Mouse (Mus musculus) midbrain, postnatal 0 days (tissue): ENCODE measurements at regions not wholly inside any gene's neighbourhood (a gene's known extent, or its start where the extent isn't known, plus 50 kb on each side); places are given as distances from the start of the nearest gene placed in this dataset. TPM values are rescaled to one million over a fixed set of nuclear protein-coding genes. Genes with fewer than 3 reads are reported as not detected.

ENCODE experiments used
- ATAC-seq: fragments of 200-750 bp; cut with Nextera tagmentation; 2 replicates; pipeline ENCODE4 v1.8.0; 2017; ENCODE audit warnings: moderate number of reproducible peaks, mild to moderate bottlenecking, moderate TSS enrichment, moderate library complexity; ENCODE audit not compliant: low FRiP score
- DNase-seq: peaks from one replicate; pipeline ENCODE4 v3.0.0-alpha.2; 2015; ENCODE audit warnings: low spot score
- H3K27ac ChIP-seq: fragments of 300-500 bp; sonication (generic); 2 replicates; pipeline ENCODE4 v1.5.1; 2014; ENCODE audit warnings: low read depth, mild to moderate bottlenecking, low read length, mixed read lengths
- H3K27me3 ChIP-seq: fragments of 300-500 bp; sonication (generic); 2 replicates; pipeline ENCODE4 v1.6.1; 2014; ENCODE audit warnings: low read length, control low read depth, mixed read lengths; ENCODE audit not compliant: insufficient read depth
- H3K36me3 ChIP-seq: fragments of 300-500 bp; sonication (generic); 2 replicates; pipeline ENCODE4 v1.6.1; 2014; ENCODE audit warnings: low read length, control low read depth, mixed read lengths; ENCODE audit not compliant: insufficient read depth
- H3K4me1 ChIP-seq: fragments of 300-500 bp; sonication (generic); 2 replicates; pipeline ENCODE4 v1.6.1; 2014; ENCODE audit warnings: mild to moderate bottlenecking, control low read depth, antibody characterized with exemption, low read length, mixed read lengths; ENCODE audit not compliant: insufficient read depth
- H3K4me2 ChIP-seq: fragments of 300-500 bp; sonication (generic); 2 replicates; pipeline ENCODE4 v1.6.1; 2014; ENCODE audit warnings: low read depth, mild to moderate bottlenecking, low read length, mixed read lengths; ENCODE audit not compliant: poor library complexity, severe bottlenecking
- H3K4me3 ChIP-seq: fragments of 300-500 bp; sonication (generic); 2 replicates; pipeline ENCODE4 v1.5.1; 2014; ENCODE audit warnings: low read depth, mild to moderate bottlenecking, low read length, moderate library complexity
- H3K9ac ChIP-seq: fragments of 300-500 bp; sonication (generic); replicated peaks from 2 replicates; pipeline ENCODE4 v1.6.1; 2014; ENCODE audit warnings: mild to moderate bottlenecking, low read length, moderate library complexity, mixed read lengths; ENCODE audit not compliant: poor library complexity, severe bottlenecking
- H3K9me3 ChIP-seq: fragments of 300-500 bp; sonication (generic); 2 replicates; pipeline ENCODE4 v1.6.1; 2016; ENCODE audit warnings: low read length, control low read depth
- CTCF ChIP-seq: IDR thresholded peaks from 2 replicates; pipeline ENCODE4 v1.5.1; 2016; ENCODE audit warnings: antibody characterized with exemption, mild to moderate bottlenecking
- WGBS: fragments of 180-500 bp; shearing (Covaris S2); extraction: QIAGEN DNeasy Blood & Tissue Kit; methylation state at CpG from one replicate; pipeline ENCODE4 v1.1.7; 2014; 5-methylcytosine and 5-hydroxymethylcytosine counted together
- microRNA-seq: library from miRNA; unstranded; fragments of <30 nt; microRNA quantifications from one replicate; pipeline ENCODE4, GENCODE M21; 2016; ENCODE audit warnings: borderline number of aligned reads

- 90% methylated on average over 6 of the region's 6 CpGs for WGBS
- ATAC-seq: no peak
- Histone ChIP-seq H3K36me3 (no peaks in the 10 kb centered on the region), H3K4me3 (no peak overlapping the region), H3K4me2 (no peak overlapping the region), H3K27ac (no peak overlapping the region), H3K4me1 (no peaks in the 10 kb centered on the region), H3K9me3 (no peaks in the 10 kb centered on the region), H3K9ac (no peak overlapping the region), H3K27me3 (no peaks in the 10 kb centered on the region)
- DNase-seq: no peak
- TF ChIP-seq CTCF: no peak
These were observed 61.5 kb upstream of the Prdm1 start for GRCm38 (mm10) chr10:44589842-44590241.

- ATAC-seq (no peak), DNase-seq (no peak)
- TF ChIP-seq CTCF: no peak
- Histone ChIP-seq H3K4me1 (no peaks in the 10 kb centered on the region), H3K9me3 (no peaks in the 10 kb centered on the region), H3K36me3 (no peaks in the 10 kb centered on the region), H3K27me3 (no peaks in the 10 kb centered on the region), H3K27ac (no peak overlapping the region), H3K9ac (no peak overlapping the region), H3K4me2 (no peak overlapping the region), H3K4me3 (no peak overlapping the region)
These were observed 61.1 kb upstream of the Prdm1 start for GRCm38 (mm10) chr10:44589352-44589751.

GRCm38 (mm10) chr10:44582736-44583135, 54.4 kb upstream of the Prdm1 start:
- H3K27ac ChIP-seq: no peak overlapping the region
- H3K27me3 ChIP-seq: no peaks in the 10 kb centered on the region
- TF ChIP-seq CTCF: no peak
- ATAC-seq: no peak
- WGBS: 80% methylated on average over 2 of the region's 2 CpGs
- no peak overlapping the region for H3K4me2 ChIP-seq
- H3K9me3 ChIP-seq: no peaks in the 10 kb centered on the region
- H3K4me1 ChIP-seq: no peaks in the 10 kb centered on the region
- H3K9ac ChIP-seq: no peak overlapping the region
- H3K4me3 ChIP-seq: no peak overlapping the region
- DNase-seq: no peak
- no peaks in the 10 kb centered on the region for H3K36me3 ChIP-seq

Small RNA genes lying in the stretch of these regions (microRNA-seq; reads per million reads assigned to microRNA genes)
- gene Gm24271: not detected
